Mouse (Mus musculus) lung, embryonic 14.5 days (tissue): ENCODE measurements around the gene Slc22a18. TPM values are rescaled to one million over a fixed set of nuclear protein-coding genes. Genes with fewer than 3 reads are reported as not detected.
A peak's percentile ranks its signal among the peaks of the same experiment; 100 is the strongest.

Source experiments
- ATAC-seq: fragments of 200-750 bp; cut with Nextera tagmentation; 2 replicates; pipeline ENCODE4 v1.8.0; 2017; ENCODE audit warnings: mild to moderate bottlenecking, moderate TSS enrichment, moderate library complexity; ENCODE audit not compliant: insufficient read depth
- DNase-seq: peaks from one replicate; pipeline ENCODE4 v3.0.0-alpha.2; 2015
- H3K27ac ChIP-seq: fragments of 300-500 bp; sonication (generic); 2 replicates; pipeline ENCODE4 v1.5.1; 2014; ENCODE audit warnings: low read depth, mild to moderate bottlenecking, moderate library complexity
- H3K27me3 ChIP-seq: fragments of 300-500 bp; sonication (generic); 2 replicates; pipeline ENCODE4 v1.6.1; 2014; ENCODE audit warnings: low read length, control low read depth; ENCODE audit not compliant: insufficient read depth
- H3K36me3 ChIP-seq: fragments of 300-500 bp; sonication (generic); 2 replicates; pipeline ENCODE4 v1.6.1; 2014; ENCODE audit warnings: control low read depth; ENCODE audit not compliant: insufficient read depth
- H3K4me1 ChIP-seq: fragments of 300-500 bp; sonication (generic); 2 replicates; pipeline ENCODE4 v1.6.1; 2014; ENCODE audit warnings: antibody characterized with exemption, control low read depth; ENCODE audit not compliant: insufficient read depth
- H3K4me2 ChIP-seq: fragments of 300-500 bp; sonication (generic); 2 replicates; pipeline ENCODE4 v1.6.1; 2014; ENCODE audit warnings: mild to moderate bottlenecking
- H3K4me3 ChIP-seq: fragments of 300-500 bp; sonication (generic); 2 replicates; pipeline ENCODE4 v1.5.1; 2014; ENCODE audit warnings: low read depth, low read length
- H3K9ac ChIP-seq: fragments of 300-500 bp; sonication (generic); 2 replicates; pipeline ENCODE4 v1.6.1; 2014
- H3K9me3 ChIP-seq: fragments of 300-500 bp; sonication (generic); 2 replicates; pipeline ENCODE4 v1.6.1; 2016; ENCODE audit warnings: low read depth, low read length, control low read depth
- CTCF ChIP-seq: IDR thresholded peaks from 2 replicates; pipeline ENCODE4 v1.5.1; 2016; ENCODE audit warnings: antibody characterized with exemption, low read depth
- WGBS: fragments of 180-500 bp; shearing (Covaris S2); extraction: QIAGEN DNeasy Blood & Tissue Kit; methylation state at CpG from one replicate; pipeline ENCODE4 v1.1.7; 2014; 5-methylcytosine and 5-hydroxymethylcytosine counted together
- polyA plus RNA-seq: library from polyadenylated mRNA; unstranded; fragments of >200 nt; fragmentation: Nextera tagmentation; extraction: Ambion mirVana; gene quantifications from 2 replicates; pipeline ENCODE4 v1.2.1, GENCODE M21; 2014

Gene Slc22a18
- 0.91 and 1.4 TPM in 2 replicates for polyA plus RNA-seq

GRCm38 (mm10) chr7:143473347-143474101, at the start of gene Slc22a18:
Gene Slc22a18 (plus strand): TSS chr7:143473736.
- Histone ChIP-seq H3K9me3 (no peaks in the 10 kb centered on the region), H3K27ac (no peak within 1 kb of the TSS), H3K4me3 (no peak within 1 kb of the TSS), H3K36me3 (no peaks in the 10 kb centered on the region), H3K9ac (no peak within 1 kb of the TSS), H3K4me2 (no peak within 1 kb of the TSS), H3K27me3 (no peaks in the 10 kb centered on the region), H3K4me1 (no peaks in the 10 kb centered on the region)
- no peak for ATAC-seq
- TF ChIP-seq CTCF, result no peak
- peak; percentile 21 for DNase-seq
- WGBS, result 23% methylated on average over 4 of the region's 4 CpGs

GRCm38 (mm10) chr7:143428142-143428813, 45.3 kb upstream of the Slc22a18 start:
- H3K36me3 ChIP-seq, result no peaks in the 10 kb centered on the region
- no peak overlapping the region for H3K4me3 ChIP-seq
- H3K27ac ChIP-seq, result no peak overlapping the region
- peak overlapping the region; percentile 21; the same call in 1 of the 2 replicates for H3K9ac ChIP-seq
- no peaks in the 10 kb centered on the region for H3K4me1 ChIP-seq
- H3K4me2 ChIP-seq, result no peak overlapping the region
- H3K27me3 ChIP-seq, result no peaks in the 10 kb centered on the region
- no peaks in the 10 kb centered on the region for H3K9me3 ChIP-seq
- 59% methylated on average over 23 of the region's 23 CpGs for WGBS
- ATAC-seq (peak; percentile 67; the same call in 1 of the 2 replicates), DNase-seq (peak; percentile 52)
- TF ChIP-seq CTCF, result no peak

GRCm38 (mm10) chr7:143428814-143429499, 44.6 kb upstream of the Slc22a18 start:
- no peak overlapping the region for H3K27ac ChIP-seq
- peak overlapping the region; percentile 21; the same call in 1 of the 2 replicates for H3K9ac ChIP-seq
- H3K9me3 ChIP-seq, result no peaks in the 10 kb centered on the region
- DNase-seq, result peak; percentile 22
- no peaks in the 10 kb centered on the region for H3K27me3 ChIP-seq
- no peaks in the 10 kb centered on the region for H3K36me3 ChIP-seq
- H3K4me1 ChIP-seq, result no peaks in the 10 kb centered on the region
- TF ChIP-seq CTCF, result no peak
- WGBS, result 51% methylated on average over 2 of the region's 2 CpGs
- no peak for ATAC-seq
- no peak overlapping the region for H3K4me2 ChIP-seq
- no peak overlapping the region for H3K4me3 ChIP-seq

- Histone ChIP-seq H3K27me3 (no peaks in the 10 kb centered on the region), H3K4me2 (no peak overlapping the region), H3K4me1 (peaks cover 4% of the 10 kb centered on the region; the same call in 1 of the 2 replicates), H3K4me3 (no peak overlapping the region), H3K36me3 (no peaks in the 10 kb centered on the region), H3K9me3 (no peaks in the 10 kb centered on the region), H3K9ac (no peak overlapping the region), H3K27ac (no peak overlapping the region)
- ATAC-seq (no peak), DNase-seq (no peak)
- 84% methylated on average over 1 of the region's 1 CpGs for WGBS
- no peak for TF ChIP-seq CTCF
Observed at GRCm38 (mm10) chr7:143432631-143433030, 40.9 kb upstream of the Slc22a18 start.

- WGBS, result 76% methylated on average over 7 of the region's 7 CpGs
Observed at GRCm38 (mm10) chr7:143433331-143433730, 40.2 kb upstream of the Slc22a18 start.

GRCm38 (mm10) chr7:143437231-143437893, 36.2 kb upstream of the Slc22a18 start:
- H3K4me2 ChIP-seq, result peak overlapping the region; percentile 93
- ATAC-seq (peak; percentile 39; the same call in 1 of the 2 replicates), DNase-seq (peak; percentile 20)
- H3K27me3 ChIP-seq, result no peaks in the 10 kb centered on the region
- peak overlapping the region; percentile 46 for H3K4me3 ChIP-seq
- no peaks in the 10 kb centered on the region for H3K36me3 ChIP-seq
- H3K9ac ChIP-seq, result peak overlapping the region; percentile 81
- WGBS, result 21% methylated on average over 18 of the region's 18 CpGs
- H3K27ac ChIP-seq, result peak overlapping the region; percentile 4; the same call in 1 of the 2 replicates
- peaks cover 4% of the 10 kb centered on the region; the same call in 1 of the 2 replicates for H3K4me1 ChIP-seq
- no peaks in the 10 kb centered on the region for H3K9me3 ChIP-seq
- no peak for TF ChIP-seq CTCF

More at GRCm38 (mm10) chr7:143433331-143433730, 40.2 kb upstream of the Slc22a18 start:
- no peak for DNase-seq
- Histone ChIP-seq H3K27ac (no peak overlapping the region), H3K9ac (no peak overlapping the region), H3K4me3 (no peak overlapping the region), H3K4me1 (peaks cover 4% of the 10 kb centered on the region; the same call in 1 of the 2 replicates), H3K9me3 (no peaks in the 10 kb centered on the region), H3K27me3 (no peaks in the 10 kb centered on the region), H3K4me2 (no peak overlapping the region), H3K36me3 (no peaks in the 10 kb centered on the region)
- ATAC-seq, result no peak
- no peak for TF ChIP-seq CTCF
